Mouse (Mus musculus) CD4-positive, CD25-positive, alpha-beta regulatory T cell, adult 2 months (primary cell): ENCODE data around the gene Gpr25.

Experiments
- DNase-seq: peaks from one replicate; pipeline ENCODE4 v3.0.0-alpha.2; 2012; ENCODE audit warnings: low read depth, low spot score

Gpr25 gene

DNA sequence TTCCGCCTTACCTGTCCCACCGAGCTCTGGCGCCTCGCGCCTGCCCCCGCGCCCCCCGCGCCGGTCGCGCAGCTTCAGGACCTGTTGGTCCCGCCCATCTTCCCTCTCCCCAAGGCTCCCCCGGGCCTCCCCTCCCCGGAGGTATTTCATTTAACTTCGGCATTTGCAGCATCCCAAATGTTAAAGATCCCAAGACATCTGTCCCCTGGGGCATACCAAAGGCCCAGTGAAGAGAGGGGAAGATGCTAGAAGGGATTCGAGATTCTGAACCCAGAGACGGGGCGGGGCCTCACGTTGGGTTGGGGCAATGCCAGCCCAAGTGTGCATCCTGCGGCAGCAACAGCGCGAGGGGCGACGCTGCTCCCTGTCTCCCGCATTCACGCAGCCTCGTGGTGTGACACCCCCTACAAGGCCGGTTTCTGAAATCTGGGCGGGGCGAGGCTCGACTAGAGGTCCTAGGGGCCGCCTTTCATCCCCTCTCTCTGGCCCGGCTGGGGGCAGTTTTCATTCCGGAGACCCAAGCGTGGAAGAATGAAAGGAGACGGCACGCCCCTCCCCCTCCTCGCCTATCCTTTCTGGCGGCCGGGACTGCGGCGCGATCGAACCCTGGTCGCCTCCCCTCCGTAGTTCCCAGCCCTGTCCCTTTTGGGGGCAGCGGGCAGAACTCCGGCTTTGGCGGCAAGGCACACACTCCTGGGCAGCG, 26.6 kb downstream of the Gpr25 start, which contains the start of gene Inava:
TSS of gene Inava (minus strand) at position 373 of the 703 bp plus-strand sequence.
- peak; percentile 62 for DNase-seq

DNA sequence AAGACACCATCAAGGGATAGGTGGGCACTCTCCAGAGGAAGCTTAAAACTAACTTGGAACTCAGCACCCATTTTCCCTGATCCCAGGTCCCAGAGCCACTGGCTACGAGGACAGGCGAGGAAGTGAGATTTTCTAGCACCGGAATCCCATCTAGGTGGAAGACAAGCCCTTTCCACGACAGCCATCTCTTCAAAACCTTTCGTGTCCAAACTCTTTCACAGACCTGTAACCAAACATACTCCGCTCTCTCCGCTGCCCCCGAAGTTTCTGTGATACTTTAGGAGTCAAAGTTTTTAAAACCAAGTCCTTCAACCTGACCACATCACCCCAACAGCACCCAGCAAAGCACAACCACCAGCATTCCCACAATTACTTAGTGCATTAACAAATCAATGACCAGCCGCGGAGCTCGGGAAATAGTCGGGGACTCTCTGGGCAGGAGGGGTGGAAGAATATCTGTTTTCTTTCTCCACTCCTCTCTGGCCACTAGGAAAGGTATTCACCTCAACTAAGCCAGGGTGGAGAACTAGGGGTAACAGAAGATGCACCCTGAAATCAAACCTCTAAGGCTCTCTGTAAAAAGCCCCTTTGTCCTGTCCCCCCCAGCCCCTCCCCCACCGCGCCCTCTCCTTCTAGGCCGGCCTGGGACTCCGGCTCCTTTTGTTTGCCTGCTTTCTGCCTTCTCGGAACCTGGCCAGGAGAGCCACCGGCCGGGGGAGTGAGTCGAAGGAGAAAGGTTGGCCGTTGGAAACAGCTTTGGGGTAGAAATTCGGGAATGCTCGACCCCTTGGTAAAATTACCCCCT, 27.5 kb downstream of the Gpr25 start:
- DNase-seq, result no peak

DNA sequence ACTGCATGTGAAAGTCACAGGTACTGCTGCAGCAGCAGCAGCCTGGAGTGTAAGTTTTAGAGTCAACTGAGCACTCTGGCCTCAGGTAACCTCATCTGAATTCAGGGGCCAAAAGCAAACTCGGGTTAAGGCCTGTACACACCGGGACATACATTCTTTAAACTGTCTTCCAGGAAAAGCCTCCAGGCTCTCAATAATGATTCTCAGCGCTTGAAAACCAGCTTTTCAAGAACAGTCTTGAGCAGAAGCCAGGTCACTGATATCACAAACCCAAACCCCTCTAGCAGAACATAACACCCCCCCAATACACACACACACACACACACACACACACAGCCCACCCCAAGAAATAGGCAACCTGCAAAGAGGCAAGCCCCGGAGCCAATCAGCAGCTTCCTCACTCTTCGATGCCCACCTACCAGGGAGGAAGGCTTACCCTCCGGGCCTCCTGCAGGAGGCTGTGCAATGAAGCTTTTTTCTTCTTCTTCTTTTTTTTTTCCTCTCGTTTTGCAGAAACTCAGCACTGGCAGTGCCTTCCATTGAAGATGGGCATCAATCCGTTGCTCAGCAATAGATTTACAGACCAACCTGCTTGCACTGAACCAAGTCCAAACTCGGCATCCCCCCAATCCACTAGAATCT, 28.3 kb downstream of the Gpr25 start:
- DNase-seq, result no peak

DNA sequence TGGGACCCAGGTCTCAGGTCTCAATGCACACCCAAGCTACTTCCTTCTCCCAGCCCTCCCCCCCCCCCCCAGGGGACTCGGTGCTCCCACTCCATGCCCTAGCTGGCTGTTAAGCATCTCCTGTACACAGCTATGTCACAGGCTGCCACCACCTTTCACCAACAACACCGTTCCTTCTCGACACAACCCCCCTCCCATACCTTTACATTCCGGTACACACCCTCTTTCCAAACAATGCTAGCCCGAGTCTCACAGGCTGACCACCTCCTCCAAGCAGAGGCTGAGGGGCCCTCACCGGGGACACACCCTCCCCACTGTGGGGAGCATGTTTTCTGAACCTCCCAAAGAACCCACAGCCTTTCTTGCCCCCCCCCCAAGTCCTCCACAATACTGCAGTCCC, 29.1 kb downstream of the Gpr25 start:
- DNase-seq, result no peak

DNA sequence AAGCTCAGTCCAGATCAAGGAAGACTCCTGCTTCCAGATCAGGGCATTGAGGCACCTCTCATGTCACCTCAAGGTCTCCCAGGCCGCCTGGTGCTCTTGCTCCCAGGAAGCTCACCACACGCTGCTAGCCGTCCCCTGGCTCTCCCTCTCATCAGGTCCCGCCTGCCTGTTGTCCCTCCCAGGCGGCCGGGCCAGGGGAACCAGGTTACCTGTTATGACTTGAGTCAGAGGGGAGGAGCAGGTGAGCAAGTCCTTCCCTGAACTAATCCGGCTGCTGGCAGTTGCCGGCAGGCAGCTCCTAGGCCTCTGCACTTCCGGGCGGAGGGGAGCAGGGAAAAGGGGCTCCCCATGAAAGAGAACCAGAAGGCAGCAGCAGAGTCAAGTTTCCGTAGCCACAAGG, 30.5 kb downstream of the Gpr25 start:
- DNase-seq, result no peak

DNA sequence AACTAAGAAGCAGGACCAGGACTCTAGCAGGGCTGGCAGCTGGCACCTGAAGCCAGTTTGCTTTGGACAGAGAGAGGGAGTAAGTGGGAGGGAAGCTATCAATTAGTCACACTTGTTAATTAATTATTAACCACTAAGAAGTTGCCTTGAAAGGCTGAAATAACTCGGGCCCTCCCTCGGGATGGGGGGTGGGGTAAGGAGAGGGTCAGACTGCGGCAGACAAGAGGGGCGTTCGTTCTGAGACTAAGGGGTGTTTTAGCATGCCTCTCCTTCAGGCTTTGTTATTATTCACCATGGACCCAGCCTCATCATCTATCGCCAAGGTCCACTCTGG, 31.7 kb downstream of the Gpr25 start:
- no peak for DNase-seq

DNA sequence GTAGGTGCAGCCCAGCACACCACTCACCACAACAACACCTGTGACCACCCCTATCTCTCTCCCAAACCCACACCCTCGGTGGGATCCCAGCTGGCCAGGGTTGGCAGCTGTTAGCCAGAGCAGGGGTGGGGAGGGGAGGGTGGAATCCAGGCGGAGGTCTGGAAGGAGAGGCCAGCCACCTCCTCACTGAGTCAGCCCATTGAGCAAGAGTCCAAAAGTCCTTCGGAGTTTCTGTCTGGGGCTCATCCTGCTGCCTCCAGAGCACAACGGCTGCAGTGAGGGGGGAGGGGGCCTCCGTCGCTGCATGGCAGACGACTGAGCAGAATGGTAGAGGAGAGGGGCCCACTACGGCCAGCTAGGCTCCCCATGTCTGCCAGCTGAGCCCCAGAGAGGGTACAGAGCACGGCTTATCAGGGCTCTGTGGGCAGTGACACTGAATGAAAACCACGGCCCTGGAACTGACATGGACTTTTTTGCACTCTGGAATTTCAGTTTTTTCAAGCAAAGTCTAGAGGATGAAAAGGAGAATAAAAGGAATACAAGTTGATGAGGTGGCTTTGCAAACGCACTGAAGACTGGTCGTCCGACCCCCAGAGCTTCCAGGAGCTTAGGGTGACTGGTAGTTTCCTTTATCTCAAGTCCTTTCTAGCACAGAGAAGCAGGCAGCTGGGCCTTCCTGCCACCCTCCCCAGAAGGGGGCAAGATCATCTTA, 32.2 kb downstream of the Gpr25 start:
- no peak for DNase-seq

DNA sequence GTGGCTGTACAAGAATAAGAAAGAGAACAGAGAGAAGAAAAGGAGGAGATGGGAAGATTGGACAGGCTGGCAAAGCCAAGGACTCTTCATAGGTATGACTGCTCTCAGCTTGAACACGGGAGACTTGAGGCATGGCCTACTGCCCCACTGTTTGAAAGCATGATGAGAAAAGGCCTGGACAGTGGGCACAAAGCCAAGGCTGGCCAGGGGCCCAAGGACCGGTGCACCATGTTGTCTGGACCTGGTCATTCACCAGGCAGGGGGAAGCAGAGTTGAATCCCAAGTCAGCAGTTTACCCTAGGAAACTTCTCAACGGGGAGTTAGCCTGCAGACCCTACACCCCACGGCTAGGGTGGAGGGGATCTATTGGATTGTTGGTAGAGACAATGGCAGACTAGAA, 32.8 kb downstream of the Gpr25 start:
- no peak for DNase-seq

DNA sequence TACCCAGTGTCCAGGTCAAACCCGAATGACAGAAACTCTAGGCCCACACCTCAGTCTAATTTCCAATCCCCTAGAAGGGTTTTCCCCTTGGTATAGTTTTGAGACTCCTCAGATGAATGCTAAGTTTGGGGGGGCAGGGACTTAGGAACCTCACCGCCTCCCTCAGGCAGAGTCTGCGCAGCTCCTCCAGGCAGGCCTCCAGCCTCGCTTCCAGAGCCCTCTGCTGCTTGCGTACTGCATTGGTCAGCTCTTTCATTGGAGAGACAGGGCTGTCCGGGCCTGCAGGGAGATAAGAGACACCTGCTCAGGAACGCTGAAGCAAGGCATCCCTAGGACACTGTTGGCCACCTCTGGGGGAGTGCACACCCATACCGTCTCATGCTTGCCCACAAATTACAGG, 34.0 kb downstream of the Gpr25 start:
- no peak for DNase-seq

DNA sequence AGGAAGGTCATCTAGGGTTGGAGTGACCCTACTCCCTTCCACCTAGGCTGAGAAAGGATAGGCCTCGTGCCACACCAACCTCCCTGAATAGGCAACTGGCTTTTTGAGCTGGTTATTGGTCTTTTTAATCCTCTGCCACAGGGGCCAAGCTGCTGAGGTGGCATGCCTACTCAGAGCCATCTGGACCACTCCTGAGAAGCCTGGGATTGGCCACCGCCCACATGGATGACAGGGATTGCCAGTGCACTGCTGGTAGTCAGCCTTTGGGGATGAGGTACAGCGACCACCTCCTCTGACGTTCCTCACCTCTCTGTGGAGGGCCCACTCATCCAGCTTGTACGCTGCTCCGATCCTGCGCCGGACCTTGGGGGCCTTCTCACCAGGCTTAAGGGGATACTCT, 34.8 kb downstream of the Gpr25 start:
- DNase-seq, result no peak

DNA sequence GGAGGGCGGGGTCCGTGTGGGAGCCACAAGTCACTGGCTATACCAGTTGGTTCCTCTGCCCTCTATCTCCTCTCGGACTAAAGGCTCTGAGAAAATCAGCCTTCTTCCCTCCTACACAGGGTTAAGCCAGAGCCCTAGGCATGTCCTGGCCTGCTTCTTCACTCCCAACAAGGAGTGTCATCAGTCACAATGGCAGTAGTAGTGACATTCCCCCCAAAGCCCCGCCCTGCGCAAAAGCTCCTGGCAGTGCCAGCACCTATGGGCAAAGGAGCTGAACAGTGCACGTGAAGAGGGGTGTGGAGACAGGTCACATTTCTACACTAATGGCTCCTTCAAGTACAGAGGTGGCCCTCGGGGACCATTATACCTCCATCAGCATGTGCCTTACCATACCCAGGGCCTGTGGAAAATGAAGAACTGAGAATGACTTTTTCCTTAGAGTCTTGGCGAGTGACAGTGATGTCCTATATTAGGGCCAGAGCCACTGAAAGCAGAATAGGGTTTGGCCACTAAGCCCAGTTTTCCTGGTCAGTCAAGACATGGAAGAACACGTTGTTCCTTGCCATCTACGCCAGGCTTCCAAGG, 36.8 kb downstream of the Gpr25 start:
- DNase-seq, result no peak

DNA sequence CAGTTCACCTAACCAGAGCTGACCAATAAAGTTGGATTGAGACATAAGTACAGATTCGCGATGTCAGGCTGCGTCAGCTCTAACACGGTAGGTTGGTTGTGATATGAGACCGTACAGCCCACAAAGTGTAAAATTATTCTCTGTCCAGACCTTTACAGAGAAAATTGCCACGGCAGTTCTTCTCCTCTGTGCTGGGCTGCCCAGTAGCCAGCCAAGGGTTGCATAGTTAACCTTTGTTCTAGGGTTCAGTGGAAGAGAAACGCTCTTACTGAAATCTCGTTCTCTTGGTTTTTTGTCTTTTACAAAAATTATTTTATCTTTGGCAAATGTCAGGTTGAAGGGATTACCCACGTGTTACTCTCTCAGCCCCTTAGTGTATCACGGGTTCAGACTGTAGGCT, 38.3 kb downstream of the Gpr25 start:
- DNase-seq, result no peak

DNA sequence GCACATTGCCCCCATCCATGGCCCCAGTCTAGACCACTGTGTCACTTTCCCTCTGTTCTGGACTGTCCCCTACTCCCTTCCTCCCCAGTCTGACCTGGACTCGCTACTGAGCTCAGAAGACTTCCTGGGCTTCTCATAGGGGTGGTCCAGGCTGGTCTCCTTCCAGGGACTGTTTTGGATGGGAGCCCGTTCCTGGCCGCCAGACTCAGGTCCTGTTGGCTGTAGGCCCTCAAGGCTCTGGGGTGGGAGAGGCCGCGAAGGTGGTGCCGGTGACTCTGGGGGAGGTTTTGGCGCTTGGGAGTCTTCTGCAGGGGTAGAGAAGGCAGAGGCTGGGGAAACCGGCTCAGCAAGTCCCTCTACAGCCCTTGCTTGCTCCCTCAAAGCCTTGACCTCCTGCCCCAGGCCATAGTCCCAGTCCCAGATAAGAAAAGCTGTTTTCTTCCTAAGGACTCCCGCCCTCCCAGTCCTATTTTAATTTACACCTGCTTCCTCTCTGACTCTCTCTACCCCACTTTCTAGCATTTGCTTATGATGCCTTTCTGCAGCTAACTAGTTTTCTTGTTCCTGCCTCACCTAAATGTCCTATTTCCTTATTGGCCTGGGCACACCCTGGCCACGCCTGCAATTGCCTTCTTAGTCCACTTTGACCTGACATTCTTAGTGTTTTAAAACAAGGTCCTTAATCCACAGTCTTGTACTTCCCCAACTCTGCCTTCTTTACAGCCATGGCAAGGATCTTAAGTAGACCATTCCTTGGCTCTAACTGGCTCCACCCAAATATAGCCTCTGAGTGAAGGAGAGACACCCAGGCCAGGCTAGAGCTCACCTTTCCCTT, 40.4 kb downstream of the Gpr25 start:
- DNase-seq, result no peak

DNA sequence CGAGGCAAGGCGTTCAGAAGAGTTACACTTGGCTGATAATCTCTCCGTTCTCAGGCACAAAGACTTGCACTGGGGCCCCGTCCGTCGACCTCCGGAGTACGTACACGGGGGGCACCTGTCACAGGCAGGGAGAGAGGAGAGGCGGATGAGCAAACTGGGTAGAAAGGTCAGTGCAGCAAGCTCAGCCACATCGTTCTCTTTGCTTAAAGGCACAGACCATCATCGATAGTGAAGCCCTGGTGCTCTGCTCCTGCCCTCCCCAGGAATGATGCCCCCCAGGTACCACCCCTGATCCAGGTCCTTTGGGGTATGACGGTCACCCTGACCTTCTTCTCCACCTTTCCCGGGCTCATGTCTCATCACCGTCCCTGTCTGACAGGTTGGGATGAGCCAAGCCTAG, 46.4 kb downstream of the Gpr25 start:
- DNase-seq, result no peak

DNA sequence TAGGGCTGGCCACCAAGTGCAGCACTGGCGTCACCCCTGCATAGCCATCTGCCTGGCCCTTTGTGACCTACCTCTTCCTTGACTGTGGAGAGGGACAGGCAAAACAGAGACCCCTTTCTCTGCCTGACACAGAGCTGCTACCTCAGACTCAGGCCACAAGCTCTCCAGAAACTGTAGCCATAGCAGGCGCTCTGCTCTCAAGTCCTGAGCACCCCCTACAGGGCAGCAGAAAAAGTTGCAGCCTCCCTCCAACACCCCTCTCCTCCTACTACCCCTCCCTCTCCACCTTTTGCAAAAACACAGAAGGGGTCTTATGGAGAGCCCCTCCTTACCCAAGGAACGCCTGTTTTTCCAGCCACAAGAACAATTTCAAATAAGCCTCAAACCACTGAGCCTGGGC, 47.9 kb downstream of the Gpr25 start, which contains the start of gene Mroh3:
TSS of gene Mroh3 (minus strand) at position 26 of the 400 bp plus-strand sequence.
- peak; percentile 71 for DNase-seq
